Mouse (Mus musculus): ENCODE measurements around the gene Tfeb.

DNA sequence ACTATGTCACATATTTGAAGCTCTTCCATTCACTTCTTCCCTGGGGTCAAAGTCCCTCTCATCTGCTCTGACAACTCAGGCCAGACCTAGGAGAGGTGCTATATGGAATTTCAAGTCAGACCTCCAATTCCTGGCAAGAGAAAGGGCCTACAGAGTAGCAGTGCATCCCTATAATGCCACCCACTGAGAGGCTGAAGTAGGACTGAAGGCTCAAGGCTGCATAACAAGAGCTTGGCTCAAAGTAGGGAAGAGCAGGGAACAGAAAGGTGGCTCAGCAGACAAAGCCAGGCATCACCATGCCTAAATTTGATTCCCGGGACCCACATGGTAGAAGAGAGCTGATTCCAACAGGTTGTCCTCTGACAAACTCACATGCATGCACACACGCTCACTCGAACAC is 45.2 kb upstream of the Tfeb start:
- no peak for TF ChIP-seq CTCF (IDR thresholded peaks at IDR 0.05; ENCODE audit: low read depth)
- TF ChIP-seq EP300 (IDR thresholded peaks at IDR 0.05; ENCODE audit: low read depth), result no peak

Measured in liver, postnatal 0 days (tissue).